Mouse (Mus musculus) liver, adult 2 months (tissue): ENCODE measurements around the gene Serpind1. TPM values are rescaled to one million over a fixed set of nuclear protein-coding genes. Genes with fewer than 3 reads are reported as not detected.

ENCODE experiments used
- DNase-seq: peaks from one replicate; pipeline ENCODE4 v3.0.0-alpha.2; 2011; ENCODE audit warnings: low read depth, low spot score; ENCODE audit errors: extremely low read depth
- H3K27ac ChIP-seq: fragments of 200-500 bp; replicated peaks from 2 replicates; pipeline ENCODE4 v1.5.1; 2012; ENCODE audit warnings: low read depth, mild to moderate bottlenecking, control low read depth, inconsistent platforms, low read length; ENCODE audit not compliant: insufficient read depth
- H3K27me3 ChIP-seq: fragments of 200-500 bp; 2 replicates; pipeline ENCODE4 v1.6.1; 2012; ENCODE audit warnings: mild to moderate bottlenecking, moderate library complexity, low read length, inconsistent platforms; ENCODE audit not compliant: control insufficient read depth, insufficient read depth
- H3K36me3 ChIP-seq: fragments of 200-500 bp; 2 replicates; pipeline ENCODE4 v1.6.1; 2012; ENCODE audit warnings: low read length, inconsistent platforms; ENCODE audit not compliant: control insufficient read depth, insufficient read depth
- H3K4me1 ChIP-seq: fragments of 200-500 bp; 2 replicates; pipeline ENCODE4 v1.6.1; 2011; ENCODE audit warnings: low read length; ENCODE audit not compliant: control insufficient read depth, insufficient read depth
- H3K4me3 ChIP-seq: fragments of 200-500 bp; 2 replicates; pipeline ENCODE4 v1.5.1; 2011; ENCODE audit warnings: low read depth, mild to moderate bottlenecking, control low read depth, low read length, moderate library complexity; ENCODE audit not compliant: insufficient read depth
- H3K79me2 ChIP-seq: fragments of 200-500 bp; 2 replicates; pipeline ENCODE4 v1.6.1; 2012; ENCODE audit warnings: inconsistent platforms, mild to moderate bottlenecking, low read length, moderate library complexity; ENCODE audit not compliant: control insufficient read depth, insufficient read depth
- H3K9ac ChIP-seq: fragments of 200-500 bp; 2 replicates; pipeline ENCODE4 v1.6.1; 2012; ENCODE audit warnings: low read depth, mild to moderate bottlenecking, control low read depth, inconsistent platforms, low read length
- CTCF ChIP-seq: fragments of 200-500 bp; IDR thresholded peaks from 2 replicates; pipeline ENCODE4 v1.5.1; 2011; ENCODE audit warnings: low read depth, low read length, control low read depth
- POLR2A ChIP-seq: fragments of 200-500 bp; IDR thresholded peaks from 2 replicates; pipeline ENCODE4 v1.6.1; 2011; ENCODE audit warnings: low read length, control low read depth; ENCODE audit not compliant: insufficient read depth; ENCODE audit errors: extremely low read depth
- WGBS: fragments of 180-500 bp; shearing (Covaris S2); methylation state at CpG from one replicate; pipeline ENCODE4 v1.1.7; 2018; 5-methylcytosine and 5-hydroxymethylcytosine counted together
- polyA plus RNA-seq: library from polyadenylated mRNA; depleted of rRNA; stranded (reverse); fragments of >200 nt; gene quantifications from 2 replicates; pipeline ENCODE4 v1.2.3, GENCODE M21; 2012
- total RNA-seq: library from RNA; depleted of rRNA; stranded (reverse); fragments of >200 nt; gene quantifications from 2 replicates; pipeline ENCODE4 v1.2.3, GENCODE M21; 2014

Gene Serpind1
- total and polyA plus RNA-seq, 2 experiments = 368 to 636 TPM

DNA sequence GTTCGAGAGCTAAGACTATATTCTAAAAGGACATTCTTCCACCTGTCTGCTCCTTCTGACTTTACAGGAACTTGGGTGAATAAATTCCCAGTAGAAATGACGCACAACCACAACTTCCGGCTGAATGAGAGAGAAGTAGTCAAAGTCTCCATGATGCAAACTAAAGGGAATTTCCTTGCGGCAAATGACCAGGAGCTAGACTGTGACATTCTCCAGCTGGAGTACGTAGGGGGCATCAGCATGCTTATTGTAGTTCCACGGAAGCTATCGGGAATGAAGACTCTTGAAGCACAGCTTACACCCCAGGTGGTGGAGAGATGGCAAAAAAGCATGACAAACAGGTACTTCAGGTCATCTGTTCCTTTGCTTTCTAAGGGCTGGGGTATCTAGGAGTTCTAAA is 8.5 kb downstream of the Serpind1 start:
- 71% methylated on average over 7 of the region's 7 CpGs for WGBS
- DNase-seq = no peak
- Histone ChIP-seq H3K9ac (no peak overlapping the region), H3K4me1 (peaks cover 55% of the 10 kb centered on the region), H3K27me3 (no peaks in the 10 kb centered on the region), H3K79me2 (peaks cover 15% of the 10 kb centered on the region; the same call in 1 of the 2 replicates), H3K36me3 (peaks cover 68% of the 10 kb centered on the region), H3K4me3 (no peak overlapping the region), H3K27ac (no peak overlapping the region; the same call in 1 of the 2 replicates)
- no peak for TF ChIP-seq POLR2A
- no peak for TF ChIP-seq CTCF

GRCm38 (mm10) chr16:17340705-17341104 is 9.5 kb downstream of the Serpind1 start:
- Histone ChIP-seq H3K79me2 (peaks cover 15% of the 10 kb centered on the region; the same call in 1 of the 2 replicates), H3K36me3 (peaks cover 65% of the 10 kb centered on the region), H3K4me1 (peaks cover 52% of the 10 kb centered on the region), H3K27me3 (no peaks in the 10 kb centered on the region), H3K27ac (0 out of 2 replicates have a peak overlapping the region, but pooled peaks have one; percentile 1), H3K4me3 (no peak overlapping the region), H3K9ac (no peak overlapping the region)
- DNase-seq = peak; percentile 41
- WGBS = 52% methylated on average over 2 of the region's 2 CpGs
- TF ChIP-seq CTCF = no peak
- TF ChIP-seq POLR2A = no peak

- peaks cover 54% of the 10 kb centered on the region for H3K36me3 ChIP-seq
- no peak for DNase-seq
- no peak overlapping the region for H3K27ac ChIP-seq
- no peak overlapping the region for H3K4me3 ChIP-seq
- no peak for TF ChIP-seq CTCF
- TF ChIP-seq POLR2A = no peak
- H3K4me1 ChIP-seq = peaks cover 50% of the 10 kb centered on the region
- H3K9ac ChIP-seq = no peak overlapping the region
- H3K27me3 ChIP-seq = no peaks in the 10 kb centered on the region
- peaks cover 5% of the 10 kb centered on the region; the same call in 1 of the 2 replicates for H3K79me2 ChIP-seq
- WGBS = 86% methylated on average over 4 of the region's 4 CpGs
Observed at GRCm38 (mm10) chr16:17341847-17342246, 10.7 kb downstream of the Serpind1 start.

GRCm38 (mm10) chr16:17345141-17345812 is 14.1 kb downstream of the Serpind1 start:
- Histone ChIP-seq H3K4me3 (no peak overlapping the region), H3K27me3 (no peaks in the 10 kb centered on the region), H3K27ac (peak overlapping the region; percentile 64), H3K9ac (no peak overlapping the region), H3K79me2 (no peaks in the 10 kb centered on the region; the same call in 1 of the 2 replicates), H3K36me3 (peaks cover 51% of the 10 kb centered on the region), H3K4me1 (peaks cover 40% of the 10 kb centered on the region)
- TF ChIP-seq POLR2A (no peak), CTCF (no peak)
- DNase-seq = peak; percentile 92
- 5% methylated on average over 8 of the region's 8 CpGs for WGBS

DNA sequence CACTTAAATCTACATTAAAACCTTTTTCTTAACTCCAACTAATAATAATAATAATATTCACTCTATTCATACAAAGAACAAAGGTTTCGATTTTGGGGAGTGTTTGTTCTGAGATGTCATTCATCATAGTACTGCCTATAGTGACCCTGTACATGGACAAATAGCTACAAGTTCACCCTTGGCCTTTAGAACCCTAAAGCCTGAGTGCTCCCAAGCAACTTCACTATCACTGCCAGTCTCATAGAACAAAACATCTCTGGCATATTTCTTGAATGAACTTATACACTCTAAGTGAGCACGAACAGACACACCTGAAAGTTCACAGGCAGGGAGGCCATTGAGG is 14.6 kb downstream of the Serpind1 start:
- peak; percentile 85 for DNase-seq
- TF ChIP-seq CTCF = no peak
- TF ChIP-seq POLR2A = no peak
- H3K9ac ChIP-seq = no peak overlapping the region
- H3K4me1 ChIP-seq = peaks cover 39% of the 10 kb centered on the region
- no peaks in the 10 kb centered on the region; the same call in 1 of the 2 replicates for H3K79me2 ChIP-seq
- no peaks in the 10 kb centered on the region for H3K27me3 ChIP-seq
- peak overlapping the region; percentile 76 for H3K27ac ChIP-seq
- 27% methylated on average over 2 of the region's 2 CpGs for whole genome bisulfite sequencing
- H3K4me3 ChIP-seq = no peak overlapping the region
- H3K36me3 ChIP-seq = peaks cover 49% of the 10 kb centered on the region

GRCm38 (mm10) chr16:17346766-17347165 is 15.6 kb downstream of the Serpind1 start:
- WGBS = 14% methylated on average over 1 of the region's 1 CpGs
- no peak overlapping the region for H3K4me3 ChIP-seq
- no peaks in the 10 kb centered on the region for H3K27me3 ChIP-seq
- peaks cover 49% of the 10 kb centered on the region for H3K36me3 ChIP-seq
- H3K27ac ChIP-seq = peak overlapping the region; percentile 76
- H3K4me1 ChIP-seq = peaks cover 31% of the 10 kb centered on the region
- TF ChIP-seq CTCF (no peak), POLR2A (no peak)
- H3K79me2 ChIP-seq = no peaks in the 10 kb centered on the region
- H3K9ac ChIP-seq = 0 out of 2 replicates have a peak overlapping the region, but pooled peaks have one; percentile 7
- DNase-seq = peak; percentile 58
